In the genomic region with DNA sequence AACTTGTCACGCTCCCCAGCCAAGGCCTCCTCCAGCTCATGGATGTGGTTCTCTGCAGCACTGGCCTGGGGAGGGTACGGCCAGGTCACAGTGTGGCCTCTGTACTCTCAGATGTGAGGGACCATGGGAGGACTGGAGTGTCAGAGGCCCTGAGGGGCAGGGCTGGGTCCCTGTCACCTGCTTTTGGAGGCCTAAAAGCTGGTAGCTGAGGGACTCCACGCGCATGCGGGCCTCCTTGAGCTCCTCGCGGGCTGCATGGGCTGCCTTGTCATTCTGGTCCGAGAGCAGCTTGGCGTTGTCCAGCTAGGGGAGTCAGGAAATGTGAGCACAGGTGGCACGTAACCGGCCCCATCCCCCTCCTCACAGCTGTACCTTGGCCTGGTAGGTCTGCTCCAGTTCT, we compare ENCODE assay signal across 22 mouse cellular contexts. TPM values are rescaled to one million over a fixed set of nuclear protein-coding genes. Genes with fewer than 3 reads are reported as not detected.
"Had no signal": no experiment of that assay in that cellular context is flagged by ENCODE, and none has a peak within 500 bp of the region (broad histone marks: within the 10 kb centered on the region; RNA-seq: fewer than 3 reads in every experiment).

No protein-coding gene starts in this region.

- H3K9me3 ChIP-seq: limb, embryonic 15.5 days; midbrain, embryonic 12.5 days; neural tube, embryonic 12.5 days; neural tube, embryonic 15.5 days had no signal

- H3K4me3 ChIP-seq: limb, embryonic 15.5 days; midbrain, embryonic 12.5 days; neural tube, embryonic 12.5 days; neural tube, embryonic 15.5 days had no signal

- H3K4me2 ChIP-seq: limb, embryonic 15.5 days; liver, embryonic 11.5 days; lung, embryonic 14.5 days; midbrain, embryonic 12.5 days; neural tube, embryonic 12.5 days; neural tube, embryonic 15.5 days had no signal

- ATAC-seq: liver, postnatal 0 days; lung, postnatal 0 days had no signal

- H3K27ac ChIP-seq: limb, embryonic 15.5 days; liver, embryonic 14.5 days; macrophage; midbrain, embryonic 12.5 days; neural tube, embryonic 12.5 days; neural tube, embryonic 15.5 days; stomach, postnatal 0 days had no signal

- H3K9ac ChIP-seq: limb, embryonic 15.5 days; liver, embryonic 14.5 days; liver, postnatal 0 days; lung, embryonic 14.5 days; midbrain, embryonic 12.5 days; neural tube, embryonic 12.5 days; neural tube, embryonic 15.5 days had no signal

- H3K27me3 ChIP-seq: limb, embryonic 15.5 days; midbrain, embryonic 12.5 days; neural tube, embryonic 12.5 days; neural tube, embryonic 15.5 days had no signal

- DNase-seq: kidney, adult 9 months; kidney, postnatal 14 days; kidney, postnatal 4 days; liver, postnatal 0 days; lung, embryonic 14.5 days; right cerebral cortex, adult 18-20 months; right cerebral cortex, postnatal 14 days; right cerebral cortex, postnatal 4 days; thymus, adult 18-20 months; thymus, postnatal 36 days had no signal

RNA-seq across cellular contexts. Expression of a gene that starts 33.1 kb away (rescaled TPM):
- total RNA-seq: megakaryocyte, adult 5-6 weeks had no signal
- polyA plus RNA-seq: kidney, embryonic 16.5 days; limb, embryonic 11.5 days; limb, embryonic 15.5 days; liver, embryonic 11.5 days; lung, postnatal 0 days; macrophage had no signal
